Comparison of ENCODE assay signal across 18 mouse cellular contexts in genomic region chr9:106785206-106785605, GRCm38 (mm10). TPM values are rescaled to one million over a fixed set of nuclear protein-coding genes. Genes with fewer than 3 reads are reported as not detected.
A peak's percentile ranks its signal among the peaks of the same experiment; 100 is the strongest.
DNase-seq lines count a peak whose midpoint lies in the region; ATAC-seq and TF ChIP-seq lines count a peak whose summit lies in the region.
"Had no signal": no experiment of that assay in that cellular context is flagged by ENCODE, and none has a peak within 500 bp of the region (broad histone marks: within the 10 kb centered on the region; RNA-seq: fewer than 3 reads in every experiment).

No protein-coding gene starts in this region.

- no peaks in the 10 kb centered on the region for H3K36me3 ChIP-seq in liver, adult 2 months (ENCODE audit: control insufficient read depth, insufficient read depth, low read length)
- H3K36me3 ChIP-seq in liver, embryonic 12.5 days, result no peaks in the 10 kb centered on the region
- H3K36me3 ChIP-seq: embryonic facial prominence, embryonic 13.5 days; forebrain, embryonic 12.5 days; heart, embryonic 13.5 days; hindbrain, embryonic 12.5 days had no signal

- no peak overlapping the region for H3K9ac ChIP-seq in liver, adult 2 months (ENCODE audit: low read depth, low read length)
- no peak overlapping the region for H3K9ac ChIP-seq in liver, embryonic 12.5 days
- H3K9ac ChIP-seq: embryonic facial prominence, embryonic 13.5 days; forebrain, embryonic 12.5 days; heart, embryonic 13.5 days; hindbrain, embryonic 12.5 days had no signal

- WGBS in liver, adult 2 months, result 25% methylated on average over 3 of the region's 3 CpGs
- 69% methylated on average over 3 of the region's 3 CpGs for WGBS in liver, embryonic 12.5 days (ENCODE audit: insufficient replicate concordance)

- no peak for ATAC-seq in liver, embryonic 12.5 days
- ATAC-seq: forebrain, embryonic 16.5 days had no signal

- no peaks in the 10 kb centered on the region for H3K9me3 ChIP-seq in liver, embryonic 12.5 days (replicated peaks)
- H3K9me3 ChIP-seq: embryonic facial prominence, embryonic 13.5 days; forebrain, embryonic 12.5 days; heart, embryonic 13.5 days; hindbrain, embryonic 12.5 days had no signal

- intact Hi-C loops in gastrocnemius, adult 2 months (cut with DNase I), result loop anchor here (5.0 kb wide), 1 partner anchor 48 kb away; no protein-coding TSS in a partner anchor

- DNase-seq in gastrocnemius, adult 2 months, result no peak
- no peak for DNase-seq in gastrocnemius, adult 8-10 months (ENCODE audit: low spot score in 2 of 2)
- DNase-seq in kidney, adult 18-20 months, result peak; percentile 31
- no peak for DNase-seq in kidney, postnatal 10 days
- peak; percentile 96 for DNase-seq in liver, adult 2 months (ENCODE audit: extremely low read depth, low read depth, low spot score)
- peak; percentile 50 for DNase-seq in kidney, postnatal 36 days
- DNase-seq: adrenal gland, postnatal 14 days; cerebellum, adult 18-20 months; cerebellum, adult 9-11 months; cerebellum, postnatal 36 days; gastrocnemius, postnatal 25 days; heart, postnatal 4 days had no signal

- H3K4me3 ChIP-seq in gastrocnemius, adult 2 months, result no peak overlapping the region
- no peak overlapping the region for H3K4me3 ChIP-seq in liver, adult 2 months (ENCODE audit: insufficient read depth, low read depth, low read length)
- no peak overlapping the region for H3K4me3 ChIP-seq in liver, embryonic 12.5 days
- H3K4me3 ChIP-seq: embryonic facial prominence, embryonic 13.5 days; forebrain, embryonic 12.5 days; heart, embryonic 13.5 days; hindbrain, embryonic 12.5 days had no signal

- H3K4me1 ChIP-seq in liver, adult 2 months (ENCODE audit: control insufficient read depth, insufficient read depth, low read length), result peaks cover 25% of the 10 kb centered on the region
- peaks cover 41% of the 10 kb centered on the region for H3K4me1 ChIP-seq in liver, embryonic 12.5 days

- TF ChIP-seq CTCF in gastrocnemius, adult 2 months (IDR thresholded peaks at IDR 0.05), result no peak
- no peak for TF ChIP-seq CTCF in liver, adult 2 months (IDR thresholded peaks at IDR 0.05; ENCODE audit: low read depth, low read length)

- no peak overlapping the region for H3K4me2 ChIP-seq in liver, embryonic 12.5 days
- H3K4me2 ChIP-seq: embryonic facial prominence, embryonic 13.5 days; forebrain, embryonic 12.5 days; heart, embryonic 13.5 days; hindbrain, embryonic 12.5 days had no signal

- no peak for TF ChIP-seq POLR2A in liver, adult 2 months (IDR thresholded peaks at IDR 0.05; ENCODE audit: extremely low read depth, insufficient read depth, low read length)

- H3K27me3 ChIP-seq in liver, adult 2 months (ENCODE audit: control insufficient read depth, insufficient read depth, low read length), result no peaks in the 10 kb centered on the region
- no peaks in the 10 kb centered on the region for H3K27me3 ChIP-seq in liver, embryonic 12.5 days (replicated peaks)
- H3K27me3 ChIP-seq: embryonic facial prominence, embryonic 13.5 days; forebrain, embryonic 12.5 days; heart, embryonic 13.5 days; hindbrain, embryonic 12.5 days had no signal

- 0 out of 2 replicates have a peak overlapping the region, but pooled peaks have one; percentile 20 for H3K27ac ChIP-seq in gastrocnemius, adult 2 months
- peak overlapping the region; percentile 75 for H3K27ac ChIP-seq in liver, adult 2 months (replicated peaks; ENCODE audit: insufficient read depth, low read depth, low read length)
- H3K27ac ChIP-seq in liver, embryonic 12.5 days, result no peak overlapping the region
- H3K27ac ChIP-seq: embryonic facial prominence, embryonic 13.5 days; forebrain, embryonic 12.5 days; heart, embryonic 13.5 days; hindbrain, embryonic 12.5 days had no signal

- peaks cover 43% of the 10 kb centered on the region for H3K79me2 ChIP-seq in liver, adult 2 months (ENCODE audit: control insufficient read depth, insufficient read depth, low read length)

RNA-seq across cellular contexts. Expression of gene Rad54l2, which starts 3.8 kb away (rescaled TPM):
- total RNA-seq in gastrocnemius, adult 2 months (2021), result 1 to 10 TPM; 6.4 to 6.9 TPM
- total RNA-seq in gastrocnemius, adult 8-10 months (2022), result 1 to 10 TPM; 6.2 to 7.8 (median 7.2) TPM
- total RNA-seq in liver, adult 2 months (2014; rRNA removed), result 8.1 and 8.9 TPM in 2 replicates
- 16.4 and 21.5 TPM in 2 replicates for polyA plus RNA-seq in liver, adult 2 months (2012; rRNA removed)
- polyA plus RNA-seq in liver, embryonic 12.5 days (2016; fragmentation: Nextera tagmentation; extraction: Ambion mirVana), result 3.9 and 4.0 TPM in 2 replicates

RNA-seq across cellular contexts. Expression of gene Dcaf1, which starts 36.5 kb away (rescaled TPM):
- 10 to 100 TPM; 18.4 to 19.5 TPM for total RNA-seq in gastrocnemius, adult 2 months (2021)
- total RNA-seq in gastrocnemius, adult 8-10 months (2022), result 10 to 100 TPM; 18.7 to 29.7 (median 24.3) TPM
- 14.2 and 14.9 TPM in 2 replicates for total RNA-seq in liver, adult 2 months (2014; rRNA removed)
- polyA plus RNA-seq in liver, adult 2 months (2012; rRNA removed), result 7.7 and 12.0 TPM in 2 replicates
- 18.6 and 19.3 TPM in 2 replicates for polyA plus RNA-seq in liver, embryonic 12.5 days (2016; fragmentation: Nextera tagmentation; extraction: Ambion mirVana)

Comparison
In these comparisons a context has a peak if more than half of its experiments do, and no peak if none do; other contexts are left out.
1. DNase-seq: peak in kidney, adult 18-20 months (single experiment), liver, adult 2 months (single experiment) and kidney, postnatal 36 days (2 of 2); none in gastrocnemius, adult 2 months (single experiment), gastrocnemius, adult 8-10 months (0 of 2) and kidney, postnatal 10 days (single experiment).